Mouse (Mus musculus) megakaryocyte, embryonic 14.5 days (primary cell): ENCODE measurements around the gene 2810006K23Rik. TPM values are rescaled to one million over a fixed set of nuclear protein-coding genes. Genes with fewer than 3 reads are reported as not detected.
"Not testable (repeated sequence)": the region's sequence is repeated elsewhere in the genome, so short reads cannot be mapped to it uniquely, and the experiment has no call there.

Experiments
- H3K27me3 ChIP-seq: replicated peaks from 2 replicates; pipeline ENCODE3; 2012; ENCODE audit warnings: inconsistent platforms
- H3K36me3 ChIP-seq: replicated peaks from 2 replicates; pipeline ENCODE3; 2012; ENCODE audit warnings: low read length, inconsistent platforms, mixed read lengths
- H3K4me1 ChIP-seq: 2 replicates; pipeline ENCODE4 v1.6.1; 2012; ENCODE audit warnings: inconsistent platforms
- H3K4me3 ChIP-seq: replicated peaks from 2 replicates; pipeline ENCODE3; 2012; ENCODE audit warnings: moderate library complexity, mild to moderate bottlenecking, inconsistent platforms
- H3K9me3 ChIP-seq: 2 replicates; pipeline ENCODE4 v1.6.1; 2012; ENCODE audit warnings: inconsistent platforms
- FLI1 ChIP-seq: IDR thresholded peaks from 2 replicates; pipeline ENCODE4 v1.6.1; 2012; ENCODE audit warnings: low read length, inconsistent platforms, mixed read lengths
- GATA1 ChIP-seq: IDR thresholded peaks from 3 replicates; pipeline ENCODE4 v1.6.1; 2012; ENCODE audit warnings: mixed read lengths, low read length, inconsistent platforms, borderline replicate concordance
- polyA plus RNA-seq: library from polyadenylated mRNA; stranded (reverse); fragments of >175 nt; gene quantifications from 2 replicates; pipeline ENCODE4 v1.2.3, GENCODE M21; 2012; ENCODE audit warnings: low replicate concordance; ENCODE audit not compliant: insufficient read depth

Gene 2810006K23Rik
- polyA plus RNA-seq, 1 experiment = 5.7 TPM

DNA sequence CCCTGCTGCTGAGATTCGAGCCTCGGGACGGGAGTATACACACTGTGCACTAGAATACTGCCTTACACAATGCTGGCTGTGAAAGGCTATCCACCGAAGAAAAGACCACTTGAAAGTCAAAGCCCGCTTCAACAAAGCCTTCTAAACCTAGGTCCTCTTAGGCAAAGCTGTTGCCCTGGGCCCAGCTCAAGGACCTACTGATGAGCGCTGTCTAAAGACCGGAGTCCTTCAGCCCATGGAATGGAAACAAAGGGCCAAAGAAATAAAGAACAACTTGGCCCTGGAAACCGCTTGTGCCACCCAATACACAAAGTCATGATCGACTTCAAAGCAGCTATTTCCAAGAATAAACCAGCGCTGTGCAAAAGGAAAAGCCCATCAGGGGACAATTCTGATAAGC, 18.7 kb upstream of the 2810006K23Rik start:
- Histone ChIP-seq H3K4me1 (peaks cover 23% of the 10 kb centered on the region), H3K36me3 (peaks cover 79% of the 10 kb centered on the region), H3K9me3 (peaks cover 8% of the 10 kb centered on the region), H3K27me3 (no peaks in the 10 kb centered on the region), H3K4me3 (no peak overlapping the region)
- no peak for TF ChIP-seq GATA1

DNA sequence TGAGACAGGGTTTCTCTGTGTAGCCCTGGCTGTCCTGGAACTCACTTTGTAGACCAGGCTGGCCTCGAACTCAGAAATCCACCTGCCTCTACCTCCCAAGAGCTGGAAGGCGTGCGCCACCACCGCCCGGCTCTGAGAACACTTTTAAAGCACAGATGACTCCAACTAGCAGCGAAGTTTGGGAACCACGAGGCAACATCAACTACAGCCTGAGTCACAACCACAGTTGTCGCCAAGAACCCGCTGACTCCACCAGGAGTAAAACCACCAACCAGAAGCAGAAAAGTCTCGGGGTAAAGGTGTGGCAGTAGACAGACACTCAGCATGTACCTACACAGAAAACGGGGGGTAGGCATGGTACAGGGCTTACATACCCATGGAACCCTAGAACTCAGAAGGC, 17.8 kb upstream of the 2810006K23Rik start:
- peaks cover 83% of the 10 kb centered on the region for H3K36me3 ChIP-seq
- H3K4me1 ChIP-seq = peaks cover 23% of the 10 kb centered on the region
- no peak for TF ChIP-seq FLI1
- TF ChIP-seq GATA1 = no peak
- no peaks in the 10 kb centered on the region for H3K27me3 ChIP-seq
- peaks cover 8% of the 10 kb centered on the region for H3K9me3 ChIP-seq
- no peak overlapping the region for H3K4me3 ChIP-seq

DNA sequence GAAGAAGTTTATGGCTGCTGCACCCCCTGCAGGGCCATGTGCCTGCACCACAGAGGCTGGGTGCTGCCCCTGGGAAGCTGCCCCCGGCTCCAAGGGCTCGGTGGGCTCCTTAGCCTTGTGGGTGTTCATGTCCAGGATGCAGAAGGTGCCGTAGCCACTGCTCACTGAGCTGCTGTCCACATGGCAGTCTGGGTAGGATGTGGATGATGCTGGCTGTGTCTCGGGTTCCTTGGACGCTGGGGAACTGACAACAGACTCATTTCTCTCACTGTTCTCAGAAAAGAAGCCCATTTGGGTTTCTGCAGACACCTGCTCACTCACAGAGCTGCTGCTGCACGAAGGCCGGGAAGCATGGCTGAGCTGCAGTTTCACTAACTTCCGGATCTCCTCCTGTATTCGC, 12.4 kb upstream of the 2810006K23Rik start:
- Histone ChIP-seq H3K36me3 (peaks cover 86% of the 10 kb centered on the region), H3K9me3 (peaks cover 8% of the 10 kb centered on the region), H3K27me3 (no peaks in the 10 kb centered on the region), H3K4me3 (no peak overlapping the region), H3K4me1 (0 out of 2 replicates have a peak, but pooled peaks cover 3% of the 10 kb centered on the region)
- TF ChIP-seq GATA1 (no peak), FLI1 (no peak)

DNA sequence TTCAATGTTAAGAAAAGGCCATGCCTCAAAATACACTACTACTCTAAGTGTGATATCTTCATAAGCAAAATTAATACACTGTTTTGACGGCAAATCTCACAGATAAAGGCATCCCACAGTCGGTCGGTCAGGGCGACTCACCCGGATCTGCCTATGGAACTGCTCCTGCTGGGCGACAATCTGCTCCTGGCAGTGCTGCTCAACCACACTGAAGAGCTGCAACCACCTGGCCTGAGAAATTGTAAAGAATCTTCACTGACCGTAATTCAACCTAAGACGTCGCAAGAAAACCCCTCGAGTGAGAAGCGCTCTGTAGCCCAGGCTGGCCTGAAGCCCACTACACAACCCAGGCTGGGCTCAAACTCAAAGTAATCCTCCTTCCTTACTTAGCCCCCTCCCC, 11.9 kb upstream of the 2810006K23Rik start:
- H3K9me3 ChIP-seq = peaks cover 8% of the 10 kb centered on the region
- no peak overlapping the region for H3K4me3 ChIP-seq
- H3K27me3 ChIP-seq = no peaks in the 10 kb centered on the region
- 0 out of 2 replicates have a peak, but pooled peaks cover 1% of the 10 kb centered on the region for H3K4me1 ChIP-seq
- TF ChIP-seq FLI1 = no peak
- TF ChIP-seq GATA1 = no peak
- peaks cover 86% of the 10 kb centered on the region for H3K36me3 ChIP-seq

DNA sequence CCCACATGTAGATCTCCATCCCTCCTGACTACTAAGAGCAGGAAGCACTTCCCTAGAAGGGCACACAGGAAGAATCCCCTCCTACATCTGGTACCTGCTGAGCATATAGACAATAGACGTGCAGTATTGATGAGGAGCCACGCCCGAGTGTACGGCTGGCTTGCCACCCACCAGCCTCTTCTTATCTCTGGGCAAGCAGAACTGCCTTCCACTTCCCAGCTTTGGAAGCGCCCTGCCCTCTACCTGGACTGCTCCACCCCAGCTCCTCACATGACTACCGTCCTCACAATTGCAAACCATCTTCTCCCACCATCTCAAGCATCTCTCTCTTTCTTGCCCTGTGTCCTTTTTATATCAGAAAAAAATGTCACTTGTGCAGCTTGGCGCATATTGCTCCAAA, 10.2 kb upstream of the 2810006K23Rik start:
- H3K36me3 ChIP-seq = peaks cover 77% of the 10 kb centered on the region
- H3K27me3 ChIP-seq = no peaks in the 10 kb centered on the region
- H3K4me3 ChIP-seq = no peak overlapping the region
- no peak for TF ChIP-seq FLI1
- no peak for TF ChIP-seq GATA1
- H3K4me1 ChIP-seq = 0 out of 2 replicates have a peak, but pooled peaks cover 4% of the 10 kb centered on the region
- peaks cover 1% of the 10 kb centered on the region; the same call in 1 of the 2 replicates for H3K9me3 ChIP-seq

DNA sequence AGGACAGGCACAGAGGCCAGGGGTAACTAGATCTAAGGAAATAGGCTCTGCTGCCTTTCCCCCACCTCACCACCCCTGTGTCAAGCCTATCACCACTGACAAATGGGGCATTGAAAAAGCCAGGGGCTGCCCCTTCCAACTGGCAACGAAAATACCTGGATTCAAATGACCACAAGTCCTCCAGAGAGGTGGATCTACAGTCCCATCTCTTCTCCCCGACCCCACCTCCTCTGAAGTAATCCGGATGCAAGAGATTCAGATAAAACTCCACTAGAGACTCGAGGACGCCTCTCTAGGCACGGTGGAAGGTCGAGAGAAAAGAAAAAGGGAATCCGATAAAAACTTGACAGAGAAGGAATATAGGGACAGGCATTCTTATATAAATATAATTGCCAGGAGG, 1.1 kb upstream of the 2810006K23Rik start:
- TF ChIP-seq FLI1 = no peak
- no peak for TF ChIP-seq GATA1
- Histone ChIP-seq H3K36me3 (peaks cover 12% of the 10 kb centered on the region), H3K4me1 (peaks cover 38% of the 10 kb centered on the region), H3K9me3 (no peaks in the 10 kb centered on the region), H3K27me3 (no peaks in the 10 kb centered on the region), H3K4me3 (peak overlapping the region; percentile 98)

DNA sequence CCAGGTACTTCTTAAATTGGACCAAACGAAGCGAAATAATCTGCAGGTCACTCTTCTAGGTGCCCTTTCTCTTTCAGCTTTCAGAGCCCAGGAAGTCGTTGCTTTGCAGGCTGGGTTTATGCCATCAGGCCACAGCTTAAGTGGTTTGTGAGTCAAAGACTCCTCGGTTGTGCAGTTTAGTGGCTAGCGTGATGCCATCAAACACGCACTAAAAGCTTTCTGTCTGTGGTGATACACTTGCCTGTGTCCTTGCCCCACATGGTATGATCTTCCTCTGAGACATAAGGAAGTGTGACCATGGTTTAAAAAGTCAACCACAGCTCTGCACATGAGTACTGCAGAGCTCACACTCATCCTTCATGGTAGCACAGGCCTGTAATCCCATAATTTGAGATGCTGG, 2.2 kb downstream of the 2810006K23Rik start:
- Histone ChIP-seq H3K4me3 (no peak overlapping the region), H3K4me1 (peaks cover 52% of the 10 kb centered on the region), H3K27me3 (no peaks in the 10 kb centered on the region), H3K9me3 (no peaks in the 10 kb centered on the region), H3K36me3 (peaks cover 17% of the 10 kb centered on the region)
- no peak for TF ChIP-seq FLI1
- no peak for TF ChIP-seq GATA1

DNA sequence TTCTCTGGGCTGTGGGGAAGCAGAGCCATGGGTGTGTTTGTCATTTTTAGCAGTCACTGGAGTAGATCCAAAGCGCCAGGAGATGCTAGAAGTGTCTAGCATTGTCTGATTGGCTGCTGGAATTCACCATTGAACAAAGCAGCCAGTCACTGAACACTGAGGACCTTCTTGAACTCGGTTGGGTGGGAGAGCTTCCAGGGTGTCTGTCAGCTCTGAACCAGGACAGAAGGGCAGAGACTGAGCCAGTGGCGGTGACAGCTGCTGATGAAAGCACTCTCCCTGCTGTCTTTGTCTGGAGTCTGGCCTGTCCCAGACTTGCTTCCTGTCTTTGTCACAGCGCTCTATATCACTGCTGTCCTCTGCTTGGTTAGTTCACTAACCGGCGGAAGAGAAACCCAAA, 6.5 kb downstream of the 2810006K23Rik start:
- no peak for TF ChIP-seq GATA1
- H3K36me3 ChIP-seq = peaks cover 55% of the 10 kb centered on the region
- H3K9me3 ChIP-seq = no peaks in the 10 kb centered on the region
- H3K27me3 ChIP-seq = no peaks in the 10 kb centered on the region
- H3K4me1 ChIP-seq = peaks cover 38% of the 10 kb centered on the region
- no peak overlapping the region for H3K4me3 ChIP-seq

DNA sequence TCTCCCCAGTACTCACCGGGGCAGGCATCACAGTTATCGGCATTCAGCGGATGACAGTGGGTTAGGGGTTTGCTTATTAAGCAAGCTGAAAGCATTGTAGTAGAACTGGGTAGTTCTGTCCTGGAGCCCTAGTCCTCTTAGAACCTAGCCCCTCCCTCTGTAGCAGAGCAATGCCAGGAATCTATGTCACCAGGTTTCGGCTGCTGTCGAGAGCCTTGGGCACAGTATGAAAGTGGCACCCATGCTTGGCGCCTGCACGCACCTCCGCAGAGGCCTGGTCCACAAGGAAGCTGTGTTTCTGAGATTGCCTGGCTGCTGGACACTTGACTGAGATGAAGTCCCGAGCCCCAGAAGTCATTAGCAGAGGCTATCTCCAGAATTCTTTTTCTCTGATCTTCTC, 9.2 kb downstream of the 2810006K23Rik start:
- H3K4me1 ChIP-seq = peaks cover 27% of the 10 kb centered on the region
- H3K36me3 ChIP-seq = peaks cover 73% of the 10 kb centered on the region

DNA sequence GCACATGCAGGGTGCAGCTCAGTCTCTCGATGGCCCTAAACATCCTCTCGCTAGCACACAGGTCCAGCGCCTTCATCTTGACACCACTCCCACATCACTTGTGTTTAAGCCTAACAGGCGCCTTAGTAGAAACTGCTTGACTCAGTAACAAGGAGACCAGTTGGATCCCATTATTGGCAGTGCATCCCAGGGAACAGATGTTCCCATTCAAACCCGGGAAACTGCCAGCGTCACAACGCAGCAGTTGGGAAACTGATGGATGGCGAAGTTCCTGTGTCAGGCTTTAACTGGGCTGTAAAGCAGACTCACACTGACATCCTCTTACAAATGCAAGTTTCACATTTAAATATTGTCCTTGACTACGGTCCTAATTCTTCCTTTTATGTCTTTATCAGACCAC, 10.0 kb downstream of the 2810006K23Rik start:
- Histone ChIP-seq H3K36me3 (peaks cover 74% of the 10 kb centered on the region), H3K4me3 (no peak overlapping the region), H3K4me1 (peaks cover 28% of the 10 kb centered on the region), H3K27me3 (no peaks in the 10 kb centered on the region), H3K9me3 (no peaks in the 10 kb centered on the region)
- TF ChIP-seq GATA1 (no peak), FLI1 (no peak)

More for the DNA sequence above, 9.2 kb downstream of the 2810006K23Rik start:
- Histone ChIP-seq H3K4me3 (no peak overlapping the region), H3K9me3 (no peaks in the 10 kb centered on the region), H3K27me3 (no peaks in the 10 kb centered on the region)
- TF ChIP-seq FLI1 (no peak), GATA1 (no peak)

DNA sequence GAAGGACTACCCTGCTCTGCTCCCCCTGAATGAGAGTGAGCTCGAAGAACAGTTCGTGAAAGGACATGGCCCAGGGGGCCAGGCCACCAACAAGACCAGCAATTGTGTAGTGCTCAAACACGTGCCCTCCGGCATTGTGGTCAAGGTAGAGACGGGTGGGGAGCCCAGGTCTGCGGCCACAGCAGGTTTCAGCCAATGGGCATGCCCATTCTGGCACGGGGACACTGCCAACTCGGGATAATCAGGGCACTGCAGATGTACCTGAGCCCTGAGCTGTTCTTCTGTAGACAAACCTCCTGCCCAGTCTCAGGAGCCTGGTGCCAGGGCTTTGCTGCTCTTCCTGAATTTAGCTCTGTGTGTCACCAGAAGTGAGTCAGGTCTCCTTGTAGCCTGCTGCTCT, 10.9 kb downstream of the 2810006K23Rik start:
- Histone ChIP-seq H3K4me1 (peaks cover 23% of the 10 kb centered on the region), H3K36me3 (peaks cover 75% of the 10 kb centered on the region), H3K9me3 (no peaks in the 10 kb centered on the region), H3K4me3 (no peak overlapping the region), H3K27me3 (no peaks in the 10 kb centered on the region)
- no peak for TF ChIP-seq FLI1
- no peak for TF ChIP-seq GATA1

DNA sequence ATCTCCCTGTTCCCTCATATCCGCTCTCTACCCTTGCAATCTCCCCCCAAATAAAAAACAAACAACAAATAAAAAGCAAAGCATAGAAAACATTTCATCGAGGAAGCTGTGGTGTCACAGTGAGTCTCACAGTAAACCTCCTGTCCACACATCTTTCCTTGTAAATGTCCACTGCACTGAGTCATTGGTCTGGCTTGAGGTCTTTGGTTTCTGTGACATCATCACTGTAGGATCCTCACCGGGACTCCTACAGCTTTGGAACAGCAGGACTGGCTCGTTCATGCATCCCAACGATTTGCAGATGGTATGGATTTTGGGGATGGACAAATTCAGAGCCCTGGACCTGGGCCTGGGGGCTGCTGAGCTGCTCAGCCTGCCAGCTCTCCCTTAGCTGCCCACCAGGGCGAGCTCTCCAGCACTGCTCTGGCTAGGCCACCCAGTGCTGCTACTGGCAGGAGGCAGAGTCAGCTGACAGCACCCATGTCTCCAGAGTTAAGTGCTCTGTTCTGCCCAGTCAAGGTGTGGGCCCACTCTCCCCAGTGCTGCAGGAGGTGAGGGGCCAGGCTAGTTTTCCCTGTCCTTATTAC, 14.0 kb downstream of the 2810006K23Rik start:
- not testable (repeated sequence) for H3K9me3 ChIP-seq, H3K27me3 ChIP-seq, H3K4me3 ChIP-seq
- Histone ChIP-seq H3K36me3 (peaks cover 79% of the 10 kb centered on the region), H3K4me1 (peaks cover 18% of the 10 kb centered on the region)
